Mouse (Mus musculus): Measurements from ENCODE around the gene Ttbk2. TPM values are rescaled to one million over a fixed set of nuclear protein-coding genes. Genes with fewer than 3 reads are reported as not detected.

Gene Ttbk2
- polyA plus RNA-seq, 1 experiment = 0.16 TPM

GRCm38 (mm10) chr2:120702675-120703074 lies 147.7 kb downstream of the Ttbk2 start:
- Histone ChIP-seq H3K4me3 (replicated peaks) (no peak overlapping the region), H3K27me3 (ENCODE audit: control insufficient read depth) (peaks cover 32% of the 10 kb centered on the region), H3K36me3 (ENCODE audit: control insufficient read depth) (no peaks in the 10 kb centered on the region), H3K4me1 (ENCODE audit: control insufficient read depth) (peaks cover 13% of the 10 kb centered on the region), H3K9me3 (ENCODE audit: control insufficient read depth, low read length) (no peaks in the 10 kb centered on the region)
- TF ChIP-seq TAL1 (IDR thresholded peaks at IDR 0.05; ENCODE audit: low read length) = no peak
- no peak for TF ChIP-seq GATA1 (IDR thresholded peaks at IDR 0.05; ENCODE audit: low read length)

- Histone ChIP-seq H3K27me3 (ENCODE audit: control insufficient read depth) (peaks cover 32% of the 10 kb centered on the region), H3K9me3 (ENCODE audit: control insufficient read depth, low read length) (no peaks in the 10 kb centered on the region), H3K4me3 (replicated peaks) (no peak overlapping the region), H3K4me1 (ENCODE audit: control insufficient read depth) (peaks cover 24% of the 10 kb centered on the region), H3K36me3 (ENCODE audit: control insufficient read depth) (peaks cover 9% of the 10 kb centered on the region)
- TF ChIP-seq TAL1 (IDR thresholded peaks at IDR 0.05; ENCODE audit: low read length) (no peak), GATA1 (IDR thresholded peaks at IDR 0.05; ENCODE audit: low read length) (no peak)
These were observed 150.0 kb downstream of the Ttbk2 start for GRCm38 (mm10) chr2:120700379-120700885.

GRCm38 (mm10) chr2:120697767-120698166 lies 152.6 kb downstream of the Ttbk2 start:
- peak overlapping the region; percentile 28 for H3K4me3 ChIP-seq (replicated peaks)
- TF ChIP-seq GATA1 (IDR thresholded peaks at IDR 0.05; ENCODE audit: low read length) (peak; percentile 45; the same call in 1 of the 2 replicates), TAL1 (IDR thresholded peaks at IDR 0.05; ENCODE audit: low read length) (peak; percentile 82)
- peaks cover 24% of the 10 kb centered on the region for H3K4me1 ChIP-seq (ENCODE audit: control insufficient read depth)
- no peaks in the 10 kb centered on the region for H3K9me3 ChIP-seq (ENCODE audit: control insufficient read depth, low read length)
- peaks cover 9% of the 10 kb centered on the region for H3K36me3 ChIP-seq (ENCODE audit: control insufficient read depth)
- peaks cover 31% of the 10 kb centered on the region for H3K27me3 ChIP-seq (ENCODE audit: control insufficient read depth)

Other genes with a start within 250 kb of the Ttbk2 start
- gene Haus2, start 241.2 kb downstream of the Ttbk2 start, polyA plus RNA-seq (2012) = 0.15 and 0.17 TPM in 2 replicates
- gene Lrrc57, start 241.1 kb downstream of the Ttbk2 start, polyA plus RNA-seq (2012) = 0.71 and 0.78 TPM in 2 replicates
- 0.04 and 0.12 TPM in 2 replicates for gene Stard9, start 221.5 kb downstream of the Ttbk2 start, polyA plus RNA-seq (2012)
- 3.4 and 4.8 TPM in 2 replicates for gene Cdan1, start 476 bp downstream of the Ttbk2 start, polyA plus RNA-seq (2012)
- 0.79 and 1.3 TPM in 2 replicates for gene Ubr1, start 120.1 kb upstream of the Ttbk2 start, polyA plus RNA-seq (2012)
- gene Tmem62, start 126.4 kb upstream of the Ttbk2 start, polyA plus RNA-seq (2012) = 0.10 TPM in 1 of 2 replicates, not detected in the other
- 3.2 and 3.3 TPM in 2 replicates for gene Ccndbp1, start 157.8 kb upstream of the Ttbk2 start, polyA plus RNA-seq (2012)
- 11.1 and 14.1 TPM in 2 replicates for gene Epb42, start 186.5 kb upstream of the Ttbk2 start, polyA plus RNA-seq (2012)
- not detected in 2 replicates for gene Tgm5, start 235.2 kb upstream of the Ttbk2 start, polyA plus RNA-seq (2012)